Mouse (Mus musculus) kidney, adult 2 months (tissue): ENCODE measurements at regions not wholly inside any gene's neighbourhood (a gene's known extent, or its start where the extent isn't known, plus 50 kb on each side); places are given as distances from the start of the nearest gene placed in this dataset.
"Not testable (repeated sequence)": the region's sequence is repeated elsewhere in the genome, so short reads cannot be mapped to it uniquely, and the experiment has no call there.

Source experiments
- DNase-seq: peaks from one replicate; pipeline ENCODE4 v3.0.0; 2021
- H3K27ac ChIP-seq: fragments of 200-500 bp; 2 replicates; pipeline ENCODE4 v1.5.1; 2012; ENCODE audit warnings: low read depth, low read length, control low read depth, inconsistent platforms; ENCODE audit not compliant: insufficient read depth
- H3K27me3 ChIP-seq: fragments of 200-500 bp; replicated peaks from 2 replicates; pipeline ENCODE4 v1.6.1; 2012; ENCODE audit warnings: mild to moderate bottlenecking, moderate library complexity, low read length, inconsistent platforms; ENCODE audit not compliant: control insufficient read depth, insufficient read depth
- H3K36me3 ChIP-seq: fragments of 200-500 bp; 2 replicates; pipeline ENCODE4 v1.6.1; 2012; ENCODE audit warnings: mild to moderate bottlenecking, moderate library complexity, low read length, inconsistent platforms; ENCODE audit not compliant: control insufficient read depth, insufficient read depth
- H3K4me1 ChIP-seq: fragments of 200-500 bp; 2 replicates; pipeline ENCODE4 v1.6.1; 2011; ENCODE audit warnings: low read length; ENCODE audit not compliant: control insufficient read depth, insufficient read depth
- H3K4me3 ChIP-seq: fragments of 200-500 bp; 2 replicates; pipeline ENCODE4 v1.5.1; 2011; ENCODE audit warnings: mild to moderate bottlenecking, low read depth, low read length, control low read depth; ENCODE audit not compliant: insufficient read depth
- CTCF ChIP-seq: fragments of 200-500 bp; conservative IDR thresholded peaks from 2 replicates; pipeline ENCODE4 v1.5.1; 2011; ENCODE audit warnings: low read depth, mild to moderate bottlenecking, control low read depth, low read length, moderate library complexity, mixed read lengths; ENCODE audit not compliant: insufficient read depth, insufficient read length
- POLR2A ChIP-seq: fragments of 200-500 bp; IDR thresholded peaks from one replicate; pipeline ENCODE4 v1.6.1; 2011; ENCODE audit warnings: low read depth, low read length, control low read depth
- WGBS: fragments of 180-500 bp; shearing (Covaris S2); methylation state at CpG from one replicate; pipeline ENCODE4 v1.1.7; 2018; 5-methylcytosine and 5-hydroxymethylcytosine counted together

GRCm38 (mm10) chr11:26708636-26709035 lies 114.8 kb upstream of the Vrk2 start:
- no peak for DNase-seq
- WGBS = 38% methylated on average over 2 of the region's 2 CpGs
- TF ChIP-seq CTCF = no peak
- TF ChIP-seq POLR2A = no peak
- Histone ChIP-seq H3K36me3 (no peaks in the 10 kb centered on the region), H3K4me3 (no peak overlapping the region), H3K4me1 (no peaks in the 10 kb centered on the region), H3K27me3 (no peaks in the 10 kb centered on the region), H3K27ac (no peak overlapping the region)

- no peaks in the 10 kb centered on the region for H3K27me3 ChIP-seq
- H3K4me3 ChIP-seq = no peak overlapping the region
- no peak overlapping the region for H3K27ac ChIP-seq
- no peak for DNase-seq
- TF ChIP-seq CTCF (no peak), POLR2A (no peak)
- H3K4me1 ChIP-seq = no peaks in the 10 kb centered on the region
- H3K36me3 ChIP-seq = no peaks in the 10 kb centered on the region
These were observed 90.1 kb upstream of the Vrk2 start for GRCm38 (mm10) chr11:26683850-26684249.

- no peak for DNase-seq
- TF ChIP-seq CTCF (no peak), POLR2A (no peak)
- Histone ChIP-seq H3K36me3 (no peaks in the 10 kb centered on the region), H3K27me3 (no peaks in the 10 kb centered on the region), H3K4me3 (no peak overlapping the region), H3K4me1 (no peaks in the 10 kb centered on the region), H3K27ac (no peak overlapping the region)
- 90% methylated on average over 2 of the region's 2 CpGs for WGBS
These were observed 73.5 kb upstream of the Vrk2 start for GRCm38 (mm10) chr11:26667251-26667650.

- H3K27ac ChIP-seq = no peak overlapping the region
- no peaks in the 10 kb centered on the region for H3K27me3 ChIP-seq
- H3K36me3 ChIP-seq = no peaks in the 10 kb centered on the region
- no peaks in the 10 kb centered on the region for H3K4me1 ChIP-seq
- DNase-seq = no peak
- TF ChIP-seq CTCF = no peak
- TF ChIP-seq POLR2A = no peak
- no peak overlapping the region for H3K4me3 ChIP-seq
These were observed 67.1 kb upstream of the Vrk2 start for GRCm38 (mm10) chr11:26660878-26661277.

GRCm38 (mm10) chr11:26649165-26649564 lies 55.4 kb upstream of the Vrk2 start:
- DNase-seq, H3K27ac ChIP-seq, H3K4me3 ChIP-seq, H3K36me3 ChIP-seq, H3K4me1 ChIP-seq, H3K27me3 ChIP-seq: not testable (repeated sequence)
